In the genomic region with DNA sequence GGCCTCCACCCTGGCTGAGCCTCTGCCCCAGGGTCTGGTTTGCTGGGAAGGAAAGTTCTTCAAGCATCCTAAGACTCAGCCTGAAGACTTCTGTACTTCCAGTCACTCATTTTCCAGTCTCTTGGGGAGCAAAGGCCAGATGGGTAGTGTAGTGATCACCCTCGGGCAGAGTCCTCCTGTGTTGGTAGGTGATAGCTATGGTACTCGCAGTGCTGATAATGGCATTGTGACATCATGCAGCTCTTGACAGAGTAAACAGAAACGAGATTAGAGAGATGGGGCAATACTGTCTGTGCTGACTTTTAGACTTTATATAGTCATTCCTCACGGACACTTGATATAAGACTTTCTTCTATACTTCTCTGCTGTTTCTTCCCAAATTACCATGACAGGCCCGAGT, we compare ENCODE assay signal across 30 mouse cellular contexts. TPM values are rescaled to one million over a fixed set of nuclear protein-coding genes. Genes with fewer than 3 reads are reported as not detected.
DNase-seq lines count a peak whose midpoint lies in the region; ATAC-seq and TF ChIP-seq lines count a peak whose summit lies in the region.
"Had no signal": no experiment of that assay in that cellular context is flagged by ENCODE, and none has a peak within 500 bp of the region (broad histone marks: within the 10 kb centered on the region; RNA-seq: fewer than 3 reads in every experiment).

No protein-coding gene starts in this region.

- TF ChIP-seq POLR2A in MEL (IDR thresholded peaks at IDR 0.05; ENCODE audit: control insufficient read depth in 1 of 2, insufficient read depth in 1 of 2, low read depth in 1 of 2, low read length in 2 of 2, poor library complexity in 1 of 2) = no peak

- H3K36me3 ChIP-seq in MEL (ENCODE audit: control insufficient read depth in 1 of 2, insufficient read depth in 2 of 2, low read length in 2 of 2) = peaks cover 0 to 59% of the 10 kb centered on the region in 2 experiments; a peak in 2 of 4 replicates
- no peaks in the 10 kb centered on the region for H3K36me3 ChIP-seq in liver, embryonic 15.5 days (replicated peaks)
- no peaks in the 10 kb centered on the region for H3K36me3 ChIP-seq in stomach, embryonic 15.5 days
- no peaks in the 10 kb centered on the region for H3K36me3 ChIP-seq in midbrain, embryonic 15.5 days (replicated peaks)
- H3K36me3 ChIP-seq: embryonic facial prominence, embryonic 13.5 days; hindbrain, embryonic 15.5 days; limb, embryonic 10.5 days; neural tube, embryonic 12.5 days had no signal

- no peaks in the 10 kb centered on the region for H3K9me3 ChIP-seq in MEL (replicated peaks; ENCODE audit: insufficient read depth, low read length)
- no peaks in the 10 kb centered on the region for H3K9me3 ChIP-seq in liver, embryonic 15.5 days (replicated peaks)
- H3K9me3 ChIP-seq in stomach, embryonic 15.5 days = no peaks in the 10 kb centered on the region
- no peaks in the 10 kb centered on the region for H3K9me3 ChIP-seq in midbrain, embryonic 15.5 days
- H3K9me3 ChIP-seq: embryonic facial prominence, embryonic 13.5 days; forebrain, embryonic 13.5 days; hindbrain, embryonic 15.5 days; limb, embryonic 10.5 days; midbrain, embryonic 13.5 days; neural tube, embryonic 12.5 days had no signal

- TF ChIP-seq EP300 in MEL (IDR thresholded peaks at IDR 0.05; ENCODE audit: low read depth in 1 of 2, low read length in 2 of 2) = peak; percentile 47 to 55; a peak in 3 of 4 replicates

- H3K4me2 ChIP-seq in liver, embryonic 15.5 days = no peak overlapping the region
- H3K4me2 ChIP-seq in stomach, embryonic 15.5 days = no peak overlapping the region
- no peak overlapping the region for H3K4me2 ChIP-seq in midbrain, embryonic 15.5 days
- H3K4me2 ChIP-seq: embryonic facial prominence, embryonic 13.5 days; forebrain, embryonic 13.5 days; hindbrain, embryonic 15.5 days; midbrain, embryonic 13.5 days; neural tube, embryonic 12.5 days had no signal

- peak; percentile 83 for ATAC-seq in liver, embryonic 15.5 days (ENCODE audit: insufficient read depth)
- ATAC-seq in stomach, embryonic 15.5 days (ENCODE audit: insufficient read depth, low FRiP score, low read depth) = peak; percentile 63; the same call in 1 of the 2 replicates
- no peak for ATAC-seq in midbrain, embryonic 15.5 days (replicated peaks)
- ATAC-seq: CD4-positive, CD25-positive, alpha-beta regulatory T cell, adult 4 months; forebrain, embryonic 13.5 days; midbrain, embryonic 13.5 days; Patski had no signal

- no peak overlapping the region for H3K4me3 ChIP-seq in MEL (ENCODE audit: control insufficient read depth in 1 of 2, insufficient read depth in 1 of 2, low read depth in 2 of 2, low read length in 2 of 2)
- no peak overlapping the region for H3K4me3 ChIP-seq in liver, embryonic 15.5 days (replicated peaks)
- no peak overlapping the region for H3K4me3 ChIP-seq in stomach, embryonic 15.5 days (replicated peaks)
- H3K4me3 ChIP-seq in midbrain, embryonic 15.5 days = no peak overlapping the region
- H3K4me3 ChIP-seq: embryonic facial prominence, embryonic 13.5 days; forebrain, embryonic 13.5 days; gastrocnemius, adult 2 months; hindbrain, embryonic 15.5 days; layer of hippocampus, adult 2 months; limb, embryonic 10.5 days; midbrain, embryonic 13.5 days; neural tube, embryonic 12.5 days had no signal

- DNase-seq in MEL (ENCODE audit: low read depth, low spot score) (no peak), liver (peak; percentile 32), adipocyte (ENCODE audit: low spot score) (no peak)
- DNase-seq in lung, postnatal 14 days = no peak
- no peak for DNase-seq in adrenal gland, postnatal 4 days (ENCODE audit: low spot score in 2 of 2)
- DNase-seq: adrenal gland, adult 2 months; cerebellum, adult 18-20 months; cerebellum, postnatal 25 days; embryo, embryonic 11 days; gastrocnemius, adult 2 months; heart, postnatal 4 days; kidney, adult 8-10 months; kidney, postnatal 14 days; lung, adult 18-20 months; lung, postnatal 10 days; right cerebral cortex, postnatal 4 days; thymus, postnatal 14 days had no signal

- H3K27me3 ChIP-seq in MEL (ENCODE audit: control insufficient read depth in 1 of 2, insufficient read depth in 2 of 2, low read length in 2 of 2) = no peaks in the 10 kb centered on the region
- no peaks in the 10 kb centered on the region for H3K27me3 ChIP-seq in liver, embryonic 15.5 days
- H3K27me3 ChIP-seq in stomach, embryonic 15.5 days (replicated peaks) = no peaks in the 10 kb centered on the region
- H3K27me3 ChIP-seq in midbrain, embryonic 15.5 days (replicated peaks) = no peaks in the 10 kb centered on the region
- H3K27me3 ChIP-seq: embryonic facial prominence, embryonic 13.5 days; forebrain, embryonic 13.5 days; hindbrain, embryonic 15.5 days; midbrain, embryonic 13.5 days; neural tube, embryonic 12.5 days; Patski had no signal

- no peak for TF ChIP-seq CTCF in MEL (IDR thresholded peaks at IDR 0.05 in 2 of 3, conservative IDR thresholded peaks at IDR 0.05 in 1 of 3; ENCODE audit: control insufficient read depth in 1 of 3, insufficient read depth in 1 of 3, low read depth in 2 of 3, low read length in 3 of 3, poor library complexity in 1 of 3, severe bottlenecking in 1 of 3)

- H3K79me2 ChIP-seq in MEL (ENCODE audit: control insufficient read depth, insufficient read depth, low read length, poor library complexity) = no peaks in the 10 kb centered on the region

- peaks cover 34 to 66% of the 10 kb centered on the region in 2 experiments for H3K4me1 ChIP-seq in MEL (ENCODE audit: control insufficient read depth in 1 of 2, insufficient read depth in 2 of 2, low read length in 2 of 2)
- H3K4me1 ChIP-seq in liver, embryonic 15.5 days (replicated peaks) = peaks cover 34% of the 10 kb centered on the region
- no peaks in the 10 kb centered on the region for H3K4me1 ChIP-seq in stomach, embryonic 15.5 days
- H3K4me1 ChIP-seq in midbrain, embryonic 15.5 days = no peaks in the 10 kb centered on the region
- H3K4me1 ChIP-seq: embryonic facial prominence, embryonic 13.5 days; hindbrain, embryonic 15.5 days; midbrain, embryonic 13.5 days; neural tube, embryonic 12.5 days had no signal

- no peak for TF ChIP-seq RAD21 in MEL (IDR thresholded peaks at IDR 0.05; ENCODE audit: low read depth, low read length)

- H3K9ac ChIP-seq in MEL (ENCODE audit: control insufficient read depth, low read depth, low read length, poor library complexity, severe bottlenecking) = no peak overlapping the region
- H3K9ac ChIP-seq in liver, embryonic 15.5 days = no peak overlapping the region
- no peak overlapping the region for H3K9ac ChIP-seq in stomach, embryonic 15.5 days
- H3K9ac ChIP-seq in midbrain, embryonic 15.5 days = no peak overlapping the region
- H3K9ac ChIP-seq: embryonic facial prominence, embryonic 13.5 days; forebrain, embryonic 13.5 days; hindbrain, embryonic 15.5 days; midbrain, embryonic 13.5 days; neural tube, embryonic 12.5 days had no signal

- WGBS in liver, embryonic 15.5 days (ENCODE audit: insufficient replicate concordance) = 25% methylated on average over 5 of the region's 5 CpGs
- 79% methylated on average over 5 of the region's 5 CpGs for WGBS in stomach, embryonic 15.5 days
- 90% methylated on average over 5 of the region's 5 CpGs for WGBS in midbrain, embryonic 15.5 days

- no peak overlapping the region; the same call in 1 of the 2 replicates for H3K27ac ChIP-seq in MEL (ENCODE audit: control insufficient read depth, low read depth, low read length)
- peak overlapping the region; percentile 57 for H3K27ac ChIP-seq in liver, embryonic 15.5 days (replicated peaks)
- no peak overlapping the region for H3K27ac ChIP-seq in stomach, embryonic 15.5 days
- no peak overlapping the region for H3K27ac ChIP-seq in midbrain, embryonic 15.5 days
- H3K27ac ChIP-seq: embryonic facial prominence, embryonic 13.5 days; forebrain, embryonic 13.5 days; gastrocnemius, adult 2 months; hindbrain, embryonic 15.5 days; layer of hippocampus, adult 2 months; limb, embryonic 10.5 days; midbrain, embryonic 13.5 days; neural tube, embryonic 12.5 days had no signal

TF ChIP-seq in MEL, 35 proteins besides CTCF, POLR2A, EP300 and RAD21:
- TF ChIP-seq SIN3A (IDR thresholded peaks at IDR 0.05; ENCODE audit: low read length) (peak; percentile 58), TCF12 (IDR thresholded peaks at IDR 0.05; ENCODE audit: low read depth, low read length) (peak; percentile 54), ETS1 (IDR thresholded peaks at IDR 0.05; ENCODE audit: low read depth, low read length) (peak; percentile 80), GATA1 (IDR thresholded peaks at IDR 0.05; ENCODE audit: low read depth, low read length) (peak; percentile 57), GABPA (IDR thresholded peaks at IDR 0.05; ENCODE audit: low read depth, low read length) (no peak)

RNA-seq across cellular contexts. Expression of a gene that starts 21.0 kb away (rescaled TPM):
- total RNA-seq in MEL (2012; rRNA removed) = 59.5 and 60.4 TPM in 2 replicates
- polyA plus RNA-seq in MEL (2012; ENCODE audit: insufficient read depth in 1 of 2, insufficient read length in 2 of 2, low read depth in 1 of 2, low replicate concordance in 2 of 2, missing spikeins in 1 of 2) = 100 to 1,000 TPM in 1 of 2 experiments, not detected in 1; 129 TPM
- polyA plus RNA-seq in liver, embryonic 15.5 days (2015; fragmentation: Nextera tagmentation; extraction: Ambion mirVana) = 0.99 and 1.6 TPM in 2 replicates
- 42.0 and 60.9 TPM in 2 replicates for polyA plus RNA-seq in stomach, embryonic 15.5 days (2015; fragmentation: Nextera tagmentation; extraction: Ambion mirVana)
- total RNA-seq in adrenal gland, postnatal 4 days (2021) = under 1 TPM; 0.14 TPM
- polyA plus RNA-seq in midbrain, embryonic 15.5 days (2015; fragmentation: Nextera tagmentation; extraction: Ambion mirVana) = 0.08 TPM in 1 of 2 replicates, not detected in the other
- total RNA-seq: adrenal gland, adult 2 months; gastrocnemius, adult 2 months; layer of hippocampus, adult 2 months; layer of hippocampus, postnatal 25 days had no signal
- polyA plus RNA-seq: forebrain, embryonic 13.5 days; Patski had no signal

RNA-seq across cellular contexts. Expression of a gene that starts 56.7 kb away (rescaled TPM):
- total RNA-seq in MEL (2012; rRNA removed) = 0.16 and 0.27 TPM in 2 replicates
- under 1 TPM in 1 of 2 experiments, not detected in 1; 0.58 TPM for polyA plus RNA-seq in MEL (2012; ENCODE audit: insufficient read depth in 1 of 2, insufficient read length in 2 of 2, low read depth in 1 of 2, low replicate concordance in 2 of 2, missing spikeins in 1 of 2)
- polyA plus RNA-seq in liver, embryonic 15.5 days (2015; fragmentation: Nextera tagmentation; extraction: Ambion mirVana) = 16.2 and 18.5 TPM in 2 replicates
- 50.2 and 50.8 TPM in 2 replicates for polyA plus RNA-seq in stomach, embryonic 15.5 days (2015; fragmentation: Nextera tagmentation; extraction: Ambion mirVana)
- 100 to 1,000 TPM; 173 to 175 TPM for total RNA-seq in adrenal gland, postnatal 4 days (2021)
- 24.1 and 24.6 TPM in 2 replicates for polyA plus RNA-seq in midbrain, embryonic 15.5 days (2015; fragmentation: Nextera tagmentation; extraction: Ambion mirVana)

Comparison
In these comparisons a context has a peak if more than half of its experiments do, and no peak if none do; other contexts are left out.
1. RNA of a gene that starts 56.7 kb away (polyA plus RNA-seq): 50.2 to 50.8 TPM in stomach, embryonic 15.5 days, 24.1 to 24.6 TPM in midbrain, embryonic 15.5 days and 16.2 to 18.5 TPM in liver, embryonic 15.5 days; 0.58 TPM in MEL; every median in the first group is over 10 times any median in the second.